In genomic region chr17:46890843-46891594, GRCm38 (mm10) we compare ENCODE assay signal across 8 mouse cellular contexts. TPM values are rescaled to one million over a fixed set of nuclear protein-coding genes. Genes with fewer than 3 reads are reported as not detected.
DNase-seq lines count a peak whose midpoint lies in the region; ATAC-seq and TF ChIP-seq lines count a peak whose summit lies in the region.

No protein-coding gene starts in this region.

- H3K36me3 ChIP-seq in intestine, embryonic 14.5 days (ENCODE audit: control insufficient read depth, insufficient read depth, low read length): peaks cover 9% of the 10 kb centered on the region; the same call in 1 of the 2 replicates
- H3K36me3 ChIP-seq in liver, adult 2 months (ENCODE audit: control insufficient read depth, insufficient read depth, low read length): no peaks in the 10 kb centered on the region
- no peaks in the 10 kb centered on the region for H3K36me3 ChIP-seq in myocyte (ENCODE audit: control insufficient read depth, insufficient read depth)

- H3K4me3 ChIP-seq in intestine, embryonic 14.5 days (ENCODE audit: low read depth, low read length): peak overlapping the region; percentile 97
- peak overlapping the region; percentile 88 for H3K4me3 ChIP-seq in liver, adult 2 months (ENCODE audit: insufficient read depth, low read depth, low read length)
- H3K4me3 ChIP-seq in myocyte: peak overlapping the region; percentile 87

- H3K27me3 ChIP-seq in intestine, embryonic 14.5 days (replicated peaks; ENCODE audit: control insufficient read depth, insufficient read depth, low read length): no peaks in the 10 kb centered on the region
- H3K27me3 ChIP-seq in liver, adult 2 months (ENCODE audit: control insufficient read depth, insufficient read depth, low read length): no peaks in the 10 kb centered on the region
- H3K27me3 ChIP-seq in myocyte (ENCODE audit: control insufficient read depth, insufficient read depth, insufficient read length): no peaks in the 10 kb centered on the region

- TF ChIP-seq CTCF in liver, adult 2 months (IDR thresholded peaks at IDR 0.05; ENCODE audit: low read depth, low read length): no peak

- 2% methylated on average over 64 of the region's 64 CpGs for WGBS in intestine, embryonic 14.5 days
- under 1% methylated on average over 64 of the region's 64 CpGs for WGBS in liver, adult 2 months

- peak overlapping the region; percentile 69 for H3ac ChIP-seq in myocyte (ENCODE audit: control insufficient read depth, insufficient read length)

- H3K9me3 ChIP-seq in intestine, embryonic 14.5 days (ENCODE audit: control insufficient read depth, low read length): no peaks in the 10 kb centered on the region

- ATAC-seq in intestine, embryonic 14.5 days (replicated peaks; ENCODE audit: low FRiP score, low TSS enrichment, low read depth): no peak; the same call in 1 of the 2 replicates

- peak overlapping the region; percentile 87 for H3K27ac ChIP-seq in intestine, embryonic 14.5 days (ENCODE audit: low read depth)
- peak overlapping the region; percentile 85 for H3K27ac ChIP-seq in liver, adult 2 months (replicated peaks; ENCODE audit: insufficient read depth, low read depth, low read length)

- DNase-seq in retina, postnatal 1 day: peak; percentile 39
- DNase-seq in retina, embryonic 14.5 days (ENCODE audit: low spot score): no peak
- DNase-seq in cerebellum, adult 9-10 months: peak; percentile 72
- DNase-seq in gastrocnemius, postnatal 10 days: peak; percentile 41
- DNase-seq in intestine, embryonic 14.5 days (ENCODE audit: low spot score): peak; percentile 62
- DNase-seq in liver, adult 2 months (ENCODE audit: extremely low read depth, low read depth, low spot score): peak; percentile 49
- DNase-seq in thymus, postnatal 0 days (ENCODE audit: low spot score): peak; percentile 62

- H3K4me2 ChIP-seq in intestine, embryonic 14.5 days (ENCODE audit: low read length): peak overlapping the region; percentile 99
- H3K4me2 ChIP-seq in myocyte (ENCODE audit: low read depth): peak overlapping the region; percentile 97

- peaks cover 19% of the 10 kb centered on the region for H3K79me2 ChIP-seq in liver, adult 2 months (ENCODE audit: control insufficient read depth, insufficient read depth, low read length)
- peaks cover 27% of the 10 kb centered on the region for H3K79me2 ChIP-seq in myocyte (ENCODE audit: control insufficient read depth, insufficient read depth)

- no peak for TF ChIP-seq POLR2A in liver, adult 2 months (IDR thresholded peaks at IDR 0.05; ENCODE audit: extremely low read depth, insufficient read depth, low read length)
- TF ChIP-seq POLR2A in myocyte (IDR thresholded peaks at IDR 0.05; ENCODE audit: insufficient read length, low read depth): no peak

- H3K4me1 ChIP-seq in intestine, embryonic 14.5 days (replicated peaks; ENCODE audit: control insufficient read depth, insufficient read depth, low read length): peaks cover 25% of the 10 kb centered on the region
- H3K4me1 ChIP-seq in liver, adult 2 months (ENCODE audit: control insufficient read depth, insufficient read depth, low read length): peaks cover 16% of the 10 kb centered on the region

- peak overlapping the region; percentile 80 for H3K9ac ChIP-seq in intestine, embryonic 14.5 days (ENCODE audit: low read length)
- peak overlapping the region; percentile 94 for H3K9ac ChIP-seq in liver, adult 2 months (ENCODE audit: low read depth, low read length)

TF ChIP-seq in myocyte, 11 proteins besides CTCF, POLR2A, EP300 and RAD21:
- peak in 1 of 3 experiments; percentile 7 for TF ChIP-seq MYOD1 (IDR thresholded peaks at IDR 0.05; ENCODE audit: control insufficient read depth in 1 of 3, insufficient read length in 2 of 3, low read depth in 2 of 3)
- no peak for TF ChIP-seq POLR2AphosphoS2 (IDR thresholded peaks at IDR 0.05; ENCODE audit: insufficient read length, low read depth)

RNA-seq across cellular contexts. Expression of gene Tbcc, which starts 0.5 kb away (rescaled TPM):
- total RNA-seq in gastrocnemius, postnatal 10 days (2021): 10 to 100 TPM; 15.4 to 17.7 TPM
- 50.5 and 54.8 TPM in 2 replicates for polyA plus RNA-seq in intestine, embryonic 14.5 days (2014; fragmentation: Nextera tagmentation; extraction: Ambion mirVana)
- total RNA-seq in liver, adult 2 months (2014; rRNA removed): 8.5 and 10.0 TPM in 2 replicates
- 16.0 and 17.0 TPM in 2 replicates for polyA plus RNA-seq in liver, adult 2 months (2012; rRNA removed)
- 46.1 TPM for polyA plus RNA-seq in myocyte (2012; fragmentation: generic; extraction: Trizol)
- polyA plus RNA-seq in thymus, postnatal 0 days (2015; fragmentation: Nextera tagmentation; extraction: Ambion mirVana): 54.1 and 60.3 TPM in 2 replicates

RNA-seq across cellular contexts. Expression of gene Prph2, which starts 19.2 kb away (rescaled TPM):
- not detected for total RNA-seq in gastrocnemius, postnatal 10 days (2021)
- polyA plus RNA-seq in intestine, embryonic 14.5 days (2014; fragmentation: Nextera tagmentation; extraction: Ambion mirVana): not detected in 2 replicates
- total RNA-seq in liver, adult 2 months (2014; rRNA removed): not detected in 2 replicates
- polyA plus RNA-seq in liver, adult 2 months (2012; rRNA removed): 0.02 TPM in 1 of 2 replicates, not detected in the other
- not detected for polyA plus RNA-seq in myocyte (2012; fragmentation: generic; extraction: Trizol)
- polyA plus RNA-seq in thymus, postnatal 0 days (2015; fragmentation: Nextera tagmentation; extraction: Ambion mirVana): not detected in 2 replicates

RNA-seq across cellular contexts. Expression of gene Bicral, which starts 32.7 kb away (rescaled TPM):
- 10 to 100 TPM in 1 of 2 experiments, 1 to 10 TPM in 1; 8.7 to 15.1 TPM for total RNA-seq in gastrocnemius, postnatal 10 days (2021)
- 5.5 and 6.6 TPM in 2 replicates for polyA plus RNA-seq in intestine, embryonic 14.5 days (2014; fragmentation: Nextera tagmentation; extraction: Ambion mirVana)
- total RNA-seq in liver, adult 2 months (2014; rRNA removed): 7.9 and 13.5 TPM in 2 replicates
- 3.2 and 3.9 TPM in 2 replicates for polyA plus RNA-seq in liver, adult 2 months (2012; rRNA removed)
- 5.1 TPM for polyA plus RNA-seq in myocyte (2012; fragmentation: generic; extraction: Trizol)
- 4.5 and 5.6 TPM in 2 replicates for polyA plus RNA-seq in thymus, postnatal 0 days (2015; fragmentation: Nextera tagmentation; extraction: Ambion mirVana)
